Mouse (Mus musculus) thymus, adult 2 months (tissue): ENCODE measurements at regions not wholly inside any gene's neighbourhood (a gene's known extent, or its start where the extent isn't known, plus 50 kb on each side); places are given as distances from the start of the nearest gene placed in this dataset.

Experiments used
- CTCF ChIP-seq: fragments of 200-500 bp; IDR thresholded peaks from 2 replicates; pipeline ENCODE4 v1.5.1; 2012; ENCODE audit warnings: mild to moderate bottlenecking, control low read depth, low read length, moderate library complexity, borderline replicate concordance; ENCODE audit not compliant: control insufficient read depth, poor library complexity, insufficient read depth; ENCODE audit errors: extremely low read depth
- POLR2A ChIP-seq: fragments of 200-500 bp; IDR thresholded peaks from 2 replicates; pipeline ENCODE4 v1.6.1; 2012; ENCODE audit warnings: mild to moderate bottlenecking, low read length, control low read depth, moderate library complexity; ENCODE audit not compliant: control insufficient read depth, poor library complexity, insufficient read depth; ENCODE audit errors: extremely low read depth

GRCm38 (mm10) chrX:11861892-11862291, 298.3 kb downstream of the Bcor start:
- TF ChIP-seq CTCF (no peak), POLR2A (no peak)
